Mouse (Mus musculus): ENCODE results near the gene Slc22a18. TPM values are rescaled to one million over a fixed set of nuclear protein-coding genes. Genes with fewer than 3 reads are reported as not detected.
A peak's percentile ranks its signal among the peaks of the same experiment; 100 is the strongest.

The Slc22a18 gene
- total RNA-seq, 2 experiments from 2014 or later, result 0.34 to 0.89 TPM

- intact Hi-C loops (cut with DNase I), result no loop called here
- DNase-seq (ENCODE audit: low spot score in 2 of 2), result no peak
These were observed 21.8 kb downstream of the Slc22a18 start for GRCm38 (mm10) chr7:143495104-143495961.

- intact Hi-C loops (cut with DNase I), result no loop called here
- DNase-seq (ENCODE audit: low spot score in 2 of 2), result no peak
These were observed 25.0 kb downstream of the Slc22a18 start for GRCm38 (mm10) chr7:143498584-143498983.

- intact Hi-C loops (cut with DNase I), result no loop called here
These were observed 27.4 kb downstream of the Slc22a18 start for GRCm38 (mm10) chr7:143500912-143501311.

GRCm38 (mm10) chr7:143501643-143502417, 28.3 kb downstream of the Slc22a18 start:
- peak; percentile 21 to 25 for DNase-seq (ENCODE audit: low spot score in 2 of 2)
- intact Hi-C loops (cut with DNase I), result no loop called here

More at GRCm38 (mm10) chr7:143500912-143501311, 27.4 kb downstream of the Slc22a18 start:
- DNase-seq (ENCODE audit: low spot score in 2 of 2), result no peak

- DNase-seq (ENCODE audit: low spot score in 2 of 2), result no peak
- intact Hi-C loops (cut with DNase I), result no loop called here
These were observed 29.1 kb downstream of the Slc22a18 start, which contains the start of gene Phlda2 for GRCm38 (mm10) chr7:143502418-143503200. Gene Phlda2 (minus strand): TSS chr7:143503150.

- intact Hi-C loops (cut with DNase I), result no loop called here
- DNase-seq (ENCODE audit: low spot score in 2 of 2), result no peak
These were observed 30.4 kb downstream of the Slc22a18 start for GRCm38 (mm10) chr7:143503926-143504325.

GRCm38 (mm10) chr7:143505411-143505810, 31.9 kb downstream of the Slc22a18 start:
- intact Hi-C loops (cut with DNase I), result no loop called here
- no peak for DNase-seq (ENCODE audit: low spot score in 2 of 2)

GRCm38 (mm10) chr7:143505823-143506222, 32.3 kb downstream of the Slc22a18 start:
- peak; percentile 30 to 45 for DNase-seq (ENCODE audit: low spot score in 2 of 2)
- intact Hi-C loops (cut with DNase I), result loop anchor here (1.0 kb wide), 1 partner anchor 26 kb away; no protein-coding TSS in a partner anchor

GRCm38 (mm10) chr7:143506271-143506670, 32.7 kb downstream of the Slc22a18 start:
- intact Hi-C loops (cut with DNase I), result loop anchor here (1.0 kb wide), 1 partner anchor 26 kb away; no protein-coding TSS in a partner anchor
- DNase-seq (ENCODE audit: low spot score in 2 of 2), result no peak

GRCm38 (mm10) chr7:143506675-143507074, 33.1 kb downstream of the Slc22a18 start:
- peak in 1 of 2 experiments; percentile 23 for DNase-seq (ENCODE audit: low spot score in 2 of 2)
- intact Hi-C loops (cut with DNase I), result loop anchor here (1.0 kb wide), 1 partner anchor 26 kb away; no protein-coding TSS in a partner anchor

GRCm38 (mm10) chr7:143509566-143509965, 36.0 kb downstream of the Slc22a18 start:
- intact Hi-C loops (cut with DNase I), result no loop called here

GRCm38 (mm10) chr7:143510593-143511334, 37.2 kb downstream of the Slc22a18 start:
- DNase-seq (ENCODE audit: low spot score in 2 of 2), result no peak
- intact Hi-C loops (cut with DNase I), result no loop called here

More at GRCm38 (mm10) chr7:143509566-143509965, 36.0 kb downstream of the Slc22a18 start:
- no peak for DNase-seq (ENCODE audit: low spot score in 2 of 2)

GRCm38 (mm10) chr7:143511335-143511712, 37.8 kb downstream of the Slc22a18 start:
- no peak for DNase-seq (ENCODE audit: low spot score in 2 of 2)
- intact Hi-C loops (cut with DNase I), result no loop called here

- no peak for DNase-seq (ENCODE audit: low spot score in 2 of 2)
- intact Hi-C loops (cut with DNase I), result no loop called here
These were observed 40.4 kb downstream of the Slc22a18 start for GRCm38 (mm10) chr7:143513763-143514415.

GRCm38 (mm10) chr7:143514416-143514768, 40.9 kb downstream of the Slc22a18 start:
- intact Hi-C loops (cut with DNase I), result no loop called here
- DNase-seq (ENCODE audit: low spot score in 2 of 2), result no peak

GRCm38 (mm10) chr7:143519333-143519732, 45.8 kb downstream of the Slc22a18 start:
- no peak for DNase-seq (ENCODE audit: low spot score in 2 of 2)
- intact Hi-C loops (cut with DNase I), result no loop called here

GRCm38 (mm10) chr7:143532410-143532809, 58.9 kb downstream of the Slc22a18 start:
- intact Hi-C loops (cut with DNase I), result no loop called here
- DNase-seq (ENCODE audit: low spot score in 2 of 2), result no peak

GRCm38 (mm10) chr7:143533284-143533683, 59.7 kb downstream of the Slc22a18 start:
- intact Hi-C loops (cut with DNase I), result no loop called here
- DNase-seq (ENCODE audit: low spot score in 2 of 2), result no peak
